Mouse (Mus musculus) brain, adult 2 months (tissue): ENCODE results near the gene Arfip2.

Experiments used
- DNase-seq: peaks from one replicate; pipeline ENCODE4 v3.0.0; 2011; ENCODE audit warnings: low read depth, low spot score

Arfip2 gene

DNA sequence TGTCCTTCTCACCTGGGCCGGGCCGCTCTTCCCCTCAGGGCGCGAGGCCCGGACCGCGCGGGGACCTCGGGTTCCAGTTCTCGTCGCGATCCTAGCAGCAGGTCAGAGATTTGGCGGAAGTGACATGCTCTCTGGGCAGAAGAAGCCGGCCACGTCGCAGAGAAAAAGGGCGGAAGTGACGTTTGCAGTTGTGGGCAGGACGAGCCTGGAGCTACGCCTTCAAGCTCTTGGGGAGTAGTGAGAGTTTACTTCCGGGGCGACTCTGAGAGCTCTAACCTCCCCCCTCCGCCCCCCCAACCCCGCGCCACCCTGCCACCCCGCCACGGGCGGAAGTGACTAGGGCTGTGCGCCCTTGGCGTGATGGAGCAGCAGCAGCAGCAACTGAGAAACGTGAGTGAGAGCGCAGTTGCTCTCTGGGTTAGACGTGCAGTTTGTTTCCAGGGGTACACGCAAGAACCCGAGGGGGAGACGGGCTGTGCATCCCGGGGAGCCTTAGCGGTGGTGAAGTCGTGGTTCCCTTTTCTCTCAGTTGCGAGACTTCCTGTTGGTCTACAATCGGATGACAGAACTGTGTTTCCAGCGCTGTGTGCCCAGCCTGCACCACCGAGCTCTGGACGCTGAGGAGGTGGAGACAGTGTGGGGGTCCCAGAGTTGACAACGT lies at the start of gene Arfip2, which contains the start of gene Gm45799:
TSS of gene Arfip2 (minus strand) at position 184 of the 661 bp plus-strand sequence.
TSS of gene Gm45799 (plus strand) at position 320 of the 661 bp plus-strand sequence.
- peak; percentile 100 for DNase-seq

DNA sequence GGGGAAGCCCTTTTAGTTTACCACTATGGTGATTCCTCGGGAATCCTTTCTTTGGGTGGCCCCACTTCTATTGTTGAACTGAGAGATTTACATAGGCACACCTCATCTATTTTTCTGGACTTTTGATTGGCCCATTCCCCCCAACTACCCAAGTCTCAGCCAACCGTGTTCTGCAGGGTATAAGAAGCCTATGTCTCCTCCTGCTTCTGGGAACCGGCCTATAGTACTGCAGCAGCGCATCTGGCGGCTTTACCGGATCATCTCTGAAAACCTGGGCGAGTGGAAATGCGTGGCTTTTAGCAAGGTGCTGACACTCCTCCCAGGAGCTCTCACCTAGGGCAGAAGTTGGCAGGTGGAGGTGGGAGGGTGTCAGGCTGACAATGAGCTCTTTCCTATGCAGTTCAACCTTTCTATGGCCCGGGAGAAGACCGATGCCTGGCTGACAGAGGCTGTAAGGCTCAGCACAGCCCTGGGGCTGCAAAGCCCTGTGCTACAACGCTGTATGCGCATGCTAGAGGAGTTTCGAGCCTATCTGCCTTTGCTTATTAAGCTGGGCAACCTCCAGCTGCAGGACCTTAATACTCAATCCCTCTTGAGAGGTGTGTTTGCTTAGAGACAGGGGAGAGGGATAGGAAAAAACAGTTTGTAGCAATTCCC lies 45.5 kb upstream of the Arfip2 start:
- DNase-seq, result peak; percentile 15

DNA sequence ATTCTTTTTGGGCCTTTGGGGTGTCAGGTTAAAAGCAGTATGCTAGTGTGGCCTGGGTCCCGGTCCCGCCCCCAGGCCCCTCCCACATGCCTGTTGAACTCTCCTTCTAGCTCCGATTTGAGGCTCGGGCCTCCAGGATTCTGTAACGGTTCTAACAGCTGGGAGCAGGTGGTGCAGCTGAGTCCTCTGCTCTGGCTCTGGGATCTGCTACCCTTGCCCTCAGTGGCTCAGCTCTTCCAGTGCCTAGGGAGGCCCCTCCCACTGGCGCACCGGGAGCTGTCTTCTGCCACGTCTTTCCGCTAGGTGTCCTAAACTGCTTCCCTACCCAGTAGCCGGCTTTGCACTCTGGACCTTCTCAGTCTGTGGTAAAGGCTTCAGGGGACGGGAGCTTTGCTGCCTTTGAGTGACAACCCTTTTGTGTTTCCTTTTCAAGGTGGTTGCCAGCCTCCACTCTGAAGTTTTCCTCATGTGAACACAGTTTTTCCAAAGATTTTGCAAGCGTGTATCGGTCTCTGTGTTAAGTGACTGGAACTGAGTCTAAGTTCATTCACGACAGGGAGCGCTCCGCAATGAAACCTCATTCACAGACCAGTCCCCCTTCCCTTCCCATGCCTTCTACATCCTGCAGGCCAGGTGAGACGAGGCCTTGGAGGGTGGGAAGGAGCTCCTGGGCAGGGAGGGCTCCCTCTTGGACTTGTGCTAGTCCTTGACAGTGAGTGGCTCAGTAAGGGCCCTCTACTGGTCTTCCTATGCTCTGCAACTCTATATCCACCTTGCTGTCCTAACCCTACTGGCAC lies 10.6 kb upstream of the Arfip2 start, which contains the start of gene Dnhd1:
TSS of gene Dnhd1 (plus strand) at position 189 of the 797 bp plus-strand sequence.
- DNase-seq, result peak; percentile 91

DNA sequence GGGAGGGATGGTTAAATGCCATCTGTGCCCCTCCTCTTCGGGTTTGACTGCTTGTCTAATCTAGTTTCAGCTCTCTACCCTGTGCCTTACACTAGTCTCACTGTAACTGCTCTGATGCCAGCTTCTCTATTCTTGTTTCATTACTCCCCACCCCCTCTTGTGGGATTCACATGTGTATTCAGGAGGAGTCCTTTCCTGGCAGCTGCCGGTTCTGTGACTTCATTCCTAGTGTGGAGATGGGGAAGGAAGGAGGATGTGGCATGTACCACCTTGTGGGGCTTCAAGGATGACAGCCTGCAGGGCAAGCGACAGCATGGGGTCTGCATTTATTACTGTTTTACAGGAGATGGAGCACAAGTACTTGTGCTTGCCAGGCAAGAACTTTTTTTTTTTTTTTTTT lies 1.7 kb upstream of the Arfip2 start:
- DNase-seq, result no peak

DNA sequence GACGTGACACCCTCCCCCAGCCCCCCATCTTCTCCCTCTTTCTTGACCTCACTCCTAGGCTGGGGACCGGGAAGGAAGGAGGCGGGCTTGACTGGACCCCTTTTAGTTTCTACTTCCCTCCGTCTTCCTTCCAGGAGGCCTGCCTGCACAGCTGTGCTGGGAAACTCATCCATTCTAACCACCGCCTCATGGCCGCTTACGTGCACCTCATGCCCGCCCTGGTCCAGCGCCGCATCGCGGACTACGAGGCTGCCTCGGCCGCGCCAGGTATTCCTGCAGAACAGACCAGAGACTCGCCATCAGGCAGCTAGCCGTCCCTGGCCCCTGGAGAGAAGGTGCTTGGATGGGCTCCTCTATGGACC lies 659 bp upstream of the Arfip2 start:
- peak; percentile 36 for DNase-seq

DNA sequence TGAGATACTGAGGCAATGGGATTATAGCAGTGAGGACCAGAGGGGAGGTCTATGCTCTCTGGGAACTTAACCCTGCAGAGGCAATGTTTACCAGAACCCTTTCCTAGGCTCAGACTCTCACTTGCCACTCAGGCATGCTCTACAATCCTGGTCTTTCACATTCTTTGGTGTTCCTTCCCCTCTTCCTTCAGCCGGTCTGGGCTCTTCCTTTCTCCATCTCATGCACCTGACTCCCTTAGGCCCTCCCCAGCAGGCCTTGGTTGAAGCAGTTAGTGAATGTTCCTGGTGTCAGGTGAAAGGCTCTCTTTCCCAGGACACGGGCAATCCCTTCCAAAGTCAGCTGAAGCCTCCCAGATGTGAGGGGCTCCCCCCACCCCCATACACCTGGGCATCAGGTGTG lies 460 bp downstream of the Arfip2 start, which contains the start of gene Timm10b:
TSS of gene Timm10b (plus strand) at position 301 of the 400 bp plus-strand sequence.
- DNase-seq, result no peak

DNA sequence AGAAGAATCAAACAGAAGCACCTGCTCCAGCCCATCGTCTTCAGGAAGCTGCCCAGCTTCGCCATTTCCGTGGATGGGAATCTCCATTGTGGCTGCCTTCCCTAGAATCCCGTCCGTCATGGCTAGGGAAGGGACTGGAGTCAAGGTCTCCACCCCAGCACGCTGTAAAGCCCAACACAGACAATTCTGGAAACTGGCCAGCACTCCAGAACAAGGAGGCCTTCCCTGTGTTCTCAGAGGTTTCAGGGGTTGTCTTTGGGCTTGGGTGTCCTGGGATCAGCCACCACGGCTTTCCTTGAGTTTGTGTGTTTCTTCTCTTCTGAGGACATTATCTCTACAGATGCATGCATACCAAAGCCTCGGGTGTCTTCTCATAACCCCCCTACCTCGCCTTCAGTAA lies 912 bp downstream of the Arfip2 start:
- no peak for DNase-seq

DNA sequence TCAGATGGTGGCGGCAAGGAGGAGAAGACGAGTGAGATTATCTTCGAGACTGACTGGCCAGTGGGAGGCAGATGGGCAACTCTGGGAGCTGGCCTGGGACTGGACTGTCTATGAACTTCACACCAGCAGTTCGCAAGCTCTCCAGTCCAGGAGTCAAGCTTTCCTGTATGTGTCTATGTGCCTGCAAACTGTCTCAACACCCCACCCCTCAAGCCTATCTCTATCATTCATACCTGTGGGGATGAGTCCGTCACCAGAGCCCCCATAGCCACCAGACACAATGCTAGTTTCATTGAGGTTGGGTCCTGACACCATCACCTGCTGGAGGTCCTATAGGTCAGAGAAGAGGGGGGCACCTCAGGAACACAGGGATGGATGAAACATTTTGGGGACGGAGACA lies 1.4 kb downstream of the Arfip2 start:
- no peak for DNase-seq

DNA sequence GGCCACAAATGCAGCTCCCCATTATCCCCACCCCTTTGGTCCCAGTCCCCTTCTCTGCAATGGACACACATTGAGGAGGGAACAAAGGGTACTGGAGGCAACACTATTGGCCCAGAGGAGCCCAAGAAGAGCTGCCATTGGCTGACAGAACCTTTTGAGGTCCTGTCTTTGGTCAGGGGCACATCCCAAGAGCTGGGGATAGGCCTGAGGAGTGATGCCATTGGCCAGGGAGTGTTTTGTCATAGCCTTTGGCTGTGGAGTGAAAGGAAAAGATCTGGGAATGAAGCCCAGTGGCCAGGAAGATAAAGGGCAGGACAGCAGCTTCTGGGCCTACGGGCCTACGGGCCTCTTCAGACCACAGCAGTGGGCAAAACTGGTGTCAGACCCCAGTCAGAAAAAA lies 4.5 kb downstream of the Arfip2 start:
- DNase-seq, result no peak

DNA sequence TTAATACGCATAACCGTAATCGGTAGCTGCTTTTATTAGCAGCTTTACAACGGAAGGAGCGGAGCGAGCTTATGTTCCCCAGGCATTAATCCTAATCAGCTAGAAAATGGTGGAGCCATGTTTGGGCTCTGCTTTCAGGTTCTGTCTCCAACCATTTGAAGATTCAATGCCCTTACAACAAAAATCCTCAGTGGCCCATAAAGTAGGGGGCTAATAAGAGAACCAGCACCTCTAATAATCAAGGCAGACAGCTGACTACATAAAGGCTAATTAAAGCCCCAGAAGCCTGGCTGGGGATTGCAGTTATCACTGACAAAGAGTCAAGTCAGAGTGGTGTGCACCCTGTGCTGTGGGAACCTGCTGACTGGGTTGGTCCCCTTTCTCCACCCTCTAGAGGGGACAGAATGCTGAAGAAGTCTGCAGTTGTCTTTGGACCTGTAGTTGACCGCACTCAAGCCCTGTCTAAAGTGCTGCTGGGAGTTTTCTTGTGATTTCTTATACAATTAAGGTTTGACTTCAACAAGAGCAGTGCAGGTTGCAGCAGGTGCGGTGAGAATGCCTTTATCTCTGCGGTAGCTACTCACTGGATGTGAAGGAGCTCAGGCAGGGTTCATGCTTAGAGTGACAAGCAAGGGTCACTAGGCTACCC lies 5.8 kb downstream of the Arfip2 start:
- DNase-seq, result no peak

DNA sequence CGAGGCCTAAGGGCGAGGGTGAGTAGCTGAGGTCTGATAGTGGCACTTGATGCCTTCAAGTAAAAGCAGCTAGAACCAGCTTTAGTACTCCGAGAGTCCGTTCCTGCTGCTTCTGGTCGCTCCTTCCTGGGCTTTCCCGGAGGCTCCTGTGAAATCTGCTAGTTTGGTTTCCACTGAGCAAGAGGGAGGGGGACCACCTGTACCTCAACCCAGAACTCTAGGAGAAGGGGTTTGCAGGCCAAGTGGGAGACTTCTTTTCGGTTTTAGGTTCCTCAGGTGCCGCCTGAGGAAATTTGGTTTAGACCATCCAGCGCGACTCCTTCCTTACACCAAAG lies 6.4 kb downstream of the Arfip2 start:
- DNase-seq, result no peak

DNA sequence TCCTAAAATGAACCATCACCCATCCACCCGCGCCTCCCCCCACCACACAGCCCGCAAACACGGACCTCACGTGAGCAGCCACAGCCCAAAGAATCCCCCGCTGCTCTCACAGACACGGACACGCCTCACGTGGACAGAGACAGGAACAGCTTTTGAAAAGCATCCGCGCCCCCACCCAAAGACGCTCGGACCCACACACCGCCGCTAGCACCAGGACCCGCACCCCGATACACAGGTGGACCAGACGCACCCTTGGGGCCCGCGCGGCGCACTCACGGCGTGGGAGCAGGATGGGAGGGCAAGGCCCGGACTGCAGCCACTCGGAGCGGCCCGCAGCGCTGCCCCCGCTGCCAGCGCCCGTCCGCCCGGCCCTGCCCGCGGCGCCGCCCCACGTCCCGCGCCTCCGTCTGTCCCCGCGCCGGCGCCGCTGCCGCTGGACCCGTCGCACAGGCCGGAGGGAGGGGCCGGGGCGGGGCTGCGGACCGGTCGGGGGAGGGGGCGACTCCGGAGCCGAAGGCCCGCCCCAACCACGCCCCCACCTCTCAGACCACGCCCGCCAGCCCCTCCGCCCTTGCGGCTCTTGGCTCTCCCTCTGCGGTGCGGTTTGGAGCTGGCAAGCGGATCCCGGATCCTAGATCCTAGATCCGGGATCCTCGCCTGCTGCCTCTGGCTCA lies 7.0 kb downstream of the Arfip2 start, which contains the start of gene Trim3:
TSS of gene Trim3 (minus strand) at position 445 of the 674 bp plus-strand sequence.
- peak; percentile 97 for DNase-seq

DNA sequence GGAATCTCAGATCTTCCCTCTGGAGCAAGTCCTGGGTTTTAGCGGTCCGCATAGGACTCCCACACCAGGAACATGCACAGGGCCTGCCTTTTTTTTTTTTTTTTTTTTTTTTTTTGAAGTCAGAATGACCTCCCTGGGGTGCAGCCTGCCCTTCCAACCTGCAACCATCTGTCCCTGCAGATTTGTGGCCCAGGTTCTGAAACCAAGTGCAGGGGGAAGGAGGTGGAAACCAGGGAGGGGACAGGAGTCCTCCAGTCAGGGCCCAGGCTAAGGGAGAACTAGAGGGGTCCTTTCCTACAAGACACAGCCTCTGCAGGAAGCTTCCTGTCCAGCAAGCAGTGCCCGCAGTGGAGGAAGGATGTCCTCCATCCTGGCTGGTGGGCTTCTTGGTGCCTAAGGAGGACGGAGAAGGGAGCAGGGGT lies 7.7 kb downstream of the Arfip2 start:
- DNase-seq, result peak; percentile 95

DNA sequence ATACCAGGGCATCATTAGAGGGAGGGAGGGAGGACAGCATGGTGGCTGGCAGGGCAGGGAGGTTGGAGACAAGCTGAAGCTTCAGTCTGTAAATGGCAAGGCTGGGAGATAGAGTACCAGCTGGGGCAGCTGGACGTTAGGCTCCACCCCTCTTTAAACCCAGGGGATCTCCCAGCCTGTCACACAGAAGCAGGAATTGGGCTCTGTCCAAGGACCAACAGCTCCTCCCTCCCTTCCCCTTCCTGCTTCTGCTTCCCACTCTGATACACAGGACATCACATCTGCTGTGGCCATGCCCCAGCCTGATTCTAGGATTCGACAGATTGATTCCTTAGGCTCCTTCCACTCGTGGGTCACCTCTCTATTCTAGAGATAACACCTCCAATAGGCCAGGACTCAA lies 11.6 kb downstream of the Arfip2 start:
- peak; percentile 94 for DNase-seq

DNA sequence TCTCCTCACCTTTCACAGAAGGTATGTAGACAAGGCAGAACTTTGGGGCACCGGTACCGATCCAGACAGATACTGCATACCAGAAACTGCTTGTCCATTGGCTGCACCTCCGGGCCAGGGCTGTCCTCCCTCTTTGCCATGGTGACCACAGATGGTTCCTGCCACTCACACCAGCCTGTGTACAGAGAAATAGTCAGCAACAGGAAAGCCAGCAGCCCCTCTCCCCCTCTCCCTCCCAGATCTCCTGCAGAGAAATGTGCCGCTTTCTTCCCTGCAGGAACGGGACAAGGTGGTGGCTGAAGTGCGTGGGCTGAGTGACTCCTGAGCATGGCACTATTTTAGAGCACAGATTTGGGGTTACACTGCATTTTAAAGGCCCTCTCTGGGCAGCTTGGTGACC lies 14.8 kb downstream of the Arfip2 start:
- DNase-seq, result peak; percentile 92

DNA sequence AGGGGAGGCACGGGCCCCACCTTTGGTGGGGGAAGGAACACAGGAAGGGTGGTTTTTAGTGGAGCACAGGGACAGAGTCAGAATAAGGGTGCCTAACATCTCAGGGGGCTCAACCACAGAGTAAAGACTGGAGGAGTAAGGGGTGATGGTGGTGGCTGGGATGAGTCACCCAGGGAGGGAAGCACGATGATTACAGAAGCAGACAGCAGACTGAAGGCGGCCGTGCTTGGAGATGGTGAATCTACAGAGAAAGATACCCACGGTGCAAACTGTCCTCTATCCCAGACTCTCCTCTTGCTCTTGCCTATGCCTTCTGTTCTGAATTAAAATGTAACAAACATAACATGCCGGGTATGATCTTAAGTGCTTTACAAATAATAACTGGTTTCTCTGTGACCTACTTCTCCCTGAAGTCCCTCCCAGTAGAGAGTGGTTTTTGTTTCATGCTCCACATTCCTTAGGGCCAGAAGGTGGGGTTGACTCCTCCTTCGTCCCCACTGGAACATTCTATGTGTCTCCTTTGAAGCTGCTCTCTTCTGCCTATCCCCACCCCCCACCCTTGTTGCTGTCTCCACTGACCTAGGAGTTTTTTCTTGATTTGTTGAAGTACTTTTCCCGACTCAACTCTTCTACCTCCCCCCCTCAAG lies 18.4 kb downstream of the Arfip2 start:
- DNase-seq, result peak; percentile 65

DNA sequence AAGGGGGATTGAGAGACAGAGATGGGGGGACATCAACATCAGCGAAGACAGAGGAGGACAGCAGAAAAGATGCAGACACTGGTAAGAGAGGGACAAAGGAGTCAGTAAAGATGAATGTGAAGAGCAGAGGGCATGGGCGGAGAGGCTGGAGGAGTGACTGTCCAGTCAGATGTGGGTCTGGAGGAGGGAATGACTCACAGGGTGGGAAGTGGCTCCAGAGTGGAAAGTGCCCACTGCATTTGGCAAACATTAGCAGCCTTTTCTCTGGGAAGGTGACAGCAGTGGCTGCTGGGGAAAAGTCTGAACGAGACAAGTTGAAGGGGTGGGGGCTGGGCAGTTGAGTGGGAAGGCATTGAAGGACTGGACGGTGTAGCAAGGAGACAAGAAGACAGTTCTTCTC lies 19.2 kb downstream of the Arfip2 start:
- peak; percentile 70 for DNase-seq

DNA sequence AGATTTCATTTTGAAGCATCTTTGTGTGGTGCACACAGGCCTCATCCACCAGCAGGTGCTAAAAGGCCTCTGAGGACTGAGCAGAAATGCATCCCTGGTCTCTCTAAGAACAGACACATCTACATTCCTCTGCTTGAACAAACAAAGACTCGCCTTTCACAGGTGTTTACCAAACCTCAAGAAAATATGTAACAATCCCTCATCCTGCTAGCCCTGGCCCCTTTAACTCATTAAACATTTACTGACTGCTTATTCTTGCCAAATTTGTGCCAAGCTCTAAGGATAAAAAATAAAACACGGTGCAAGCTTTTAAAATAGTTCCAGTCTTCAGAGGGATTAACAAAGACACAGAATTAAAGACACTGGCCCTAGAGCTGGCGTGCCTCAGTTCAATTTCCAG lies 20.5 kb downstream of the Arfip2 start:
- DNase-seq, result no peak

DNA sequence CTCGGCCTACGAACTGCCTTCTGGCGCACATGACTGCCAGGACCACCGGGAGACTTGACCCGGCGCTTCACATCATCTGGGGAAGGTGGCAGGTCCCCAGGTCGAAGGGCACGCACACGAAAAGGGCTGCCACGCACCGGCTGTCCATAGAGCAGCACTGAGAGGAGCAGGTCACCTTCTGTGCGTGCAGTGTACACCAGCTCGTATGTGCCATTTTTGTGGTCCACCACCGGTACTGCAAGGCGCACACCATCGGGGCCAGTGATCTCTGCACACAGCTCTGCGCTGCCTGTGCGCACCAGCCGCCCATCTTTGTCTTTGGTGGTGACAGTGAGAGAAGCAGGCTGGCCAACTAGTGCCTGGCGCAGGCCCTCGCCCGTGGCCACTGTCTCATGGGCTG lies 22.4 kb downstream of the Arfip2 start:
- DNase-seq, result no peak

DNA sequence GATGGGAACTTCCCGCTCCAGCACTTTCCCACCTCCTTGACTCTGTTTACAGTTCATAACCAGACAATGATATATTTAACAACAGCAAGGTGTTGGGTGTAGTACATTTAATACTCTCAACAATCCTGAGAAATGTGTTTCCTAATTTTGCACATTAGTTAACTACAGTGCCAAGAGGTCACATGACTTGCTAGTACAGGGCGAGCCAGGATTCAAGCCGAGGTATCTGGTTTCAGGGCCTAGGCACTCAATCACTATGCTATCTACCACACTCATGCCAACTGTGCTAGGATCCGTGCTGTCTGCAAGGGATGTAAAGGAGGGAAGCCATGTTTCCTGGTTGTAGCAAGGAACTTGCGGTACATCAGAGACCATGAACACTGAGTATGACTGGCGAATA lies 23.7 kb downstream of the Arfip2 start:
- DNase-seq, result no peak

DNA sequence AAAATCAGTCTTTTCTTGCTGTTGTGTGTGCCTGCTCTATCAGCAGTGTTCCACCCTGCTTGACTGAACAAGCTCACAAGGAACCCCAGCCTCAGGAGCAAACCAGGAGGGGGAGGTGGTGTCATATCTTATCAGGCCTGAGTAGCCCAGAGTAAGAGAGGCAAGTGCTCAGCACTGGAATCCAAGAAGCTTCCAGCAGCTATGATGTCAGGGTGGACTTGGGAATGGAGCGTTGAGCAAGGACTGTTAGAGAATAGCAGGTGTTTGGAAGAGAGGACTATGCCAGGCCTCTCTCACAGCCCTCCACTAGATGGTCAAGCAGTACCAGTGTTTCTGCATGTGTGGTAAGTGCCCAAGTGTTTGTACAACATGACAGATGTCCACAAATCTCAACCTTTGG lies 24.5 kb downstream of the Arfip2 start:
- no peak for DNase-seq
